Mouse (Mus musculus): Measurements from ENCODE around the gene Bdh1.
"Not testable (repeated sequence)": the region's sequence is repeated elsewhere in the genome, so short reads cannot be mapped to it uniquely, and the experiment has no call there.

DNA sequence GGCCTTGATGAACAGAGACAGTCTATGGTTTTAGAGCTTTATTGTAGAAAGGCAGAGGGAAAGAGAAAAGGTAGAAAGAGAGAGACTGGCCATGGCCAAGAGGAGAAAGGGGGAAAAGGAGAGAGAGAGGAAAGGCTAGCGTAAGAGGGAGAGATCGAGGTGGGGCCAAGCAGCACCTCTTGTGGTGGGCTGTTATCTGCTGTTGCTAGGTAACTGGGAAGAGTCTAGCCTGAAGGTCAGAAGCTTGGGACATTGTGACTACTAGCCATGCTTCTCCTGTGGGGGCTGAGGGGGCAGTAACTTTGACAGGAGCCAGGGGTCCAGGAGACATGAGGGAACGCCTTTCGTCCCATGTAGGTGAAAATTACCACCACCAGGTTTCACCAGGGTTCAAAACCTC is 48.7 kb downstream of the Bdh1 start:
- not testable (repeated sequence) for TF ChIP-seq CTCF (IDR thresholded peaks at IDR 0.05; ENCODE audit: low read depth); EP300 (optimal IDR thresholded peaks at IDR 0.05)
